Mouse (Mus musculus) liver (tissue): ENCODE measurements around the gene Sestd1.

Source experiments
- DNase-seq: peaks from one replicate; pipeline ENCODE4 v3.0.0-alpha.2; 2020; ENCODE audit warnings: mixed read lengths

Sestd1 gene

DNA sequence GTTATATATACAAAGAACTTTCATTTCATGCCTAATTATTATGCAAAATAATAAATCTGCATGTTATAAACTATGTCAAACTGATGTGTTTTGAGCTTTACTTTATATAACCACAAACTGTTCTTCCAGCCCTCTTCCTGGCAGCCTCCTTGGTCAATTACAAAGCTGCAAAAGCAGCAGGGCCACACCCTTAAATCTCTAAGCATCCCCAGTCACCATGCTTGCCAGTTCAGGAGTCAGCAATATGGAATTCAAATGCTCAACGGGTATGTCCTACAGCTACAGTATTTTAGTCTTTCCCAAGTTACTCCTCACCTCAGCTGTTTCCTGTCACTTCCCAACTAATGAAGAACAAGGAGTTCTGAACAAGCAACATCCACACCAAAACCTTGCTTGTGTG is 10.3 kb downstream of the Sestd1 start:
- DNase-seq, result no peak

DNA sequence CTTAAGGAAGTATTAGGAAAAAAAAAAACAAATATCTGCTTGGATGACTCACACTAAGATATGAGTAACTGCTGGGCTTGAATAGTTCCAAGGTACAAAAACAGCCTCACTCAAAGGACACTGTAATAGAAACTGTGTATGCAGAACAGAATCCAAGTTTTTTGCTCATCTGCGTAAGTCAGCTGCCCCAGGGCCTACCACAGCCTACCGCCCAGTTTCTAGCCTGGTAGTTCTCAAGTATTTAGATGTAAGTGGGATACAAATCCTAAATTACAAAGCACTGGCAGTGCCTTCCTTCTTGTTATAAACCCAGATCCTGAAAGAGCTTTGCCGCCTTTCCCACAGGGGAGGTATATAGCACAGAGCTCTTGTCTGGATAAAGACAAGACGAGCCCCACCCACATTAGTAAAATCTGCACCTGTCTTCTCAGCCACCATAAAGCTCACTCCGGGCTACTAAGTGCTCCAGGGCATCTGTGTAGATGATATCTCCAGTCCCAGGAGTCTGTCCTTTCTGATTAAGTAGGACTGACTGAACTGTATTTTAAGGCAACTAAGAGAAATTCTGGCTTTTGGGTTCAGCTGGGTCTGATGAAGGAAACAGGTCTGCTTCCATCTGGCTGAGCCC is 11.7 kb downstream of the Sestd1 start:
- DNase-seq, result no peak

DNA sequence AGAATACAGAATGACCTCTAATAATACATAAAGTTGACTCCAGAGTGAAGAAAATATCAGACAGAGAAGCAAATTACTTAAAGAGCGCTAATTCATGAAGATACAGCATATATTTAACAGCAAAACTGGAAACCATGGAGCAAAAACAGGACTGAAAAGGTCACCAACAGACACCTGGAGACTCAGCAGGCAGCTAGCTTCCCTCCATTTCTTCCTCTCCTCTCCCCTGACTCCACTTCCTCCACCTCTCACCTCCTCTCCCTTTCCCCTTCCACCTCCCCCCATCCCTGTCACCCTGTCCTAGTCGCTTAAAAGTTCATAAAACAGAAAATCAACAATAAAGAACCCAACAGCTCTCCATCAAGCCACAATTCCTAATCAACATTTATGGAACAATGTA is 13.5 kb downstream of the Sestd1 start:
- DNase-seq, result no peak

DNA sequence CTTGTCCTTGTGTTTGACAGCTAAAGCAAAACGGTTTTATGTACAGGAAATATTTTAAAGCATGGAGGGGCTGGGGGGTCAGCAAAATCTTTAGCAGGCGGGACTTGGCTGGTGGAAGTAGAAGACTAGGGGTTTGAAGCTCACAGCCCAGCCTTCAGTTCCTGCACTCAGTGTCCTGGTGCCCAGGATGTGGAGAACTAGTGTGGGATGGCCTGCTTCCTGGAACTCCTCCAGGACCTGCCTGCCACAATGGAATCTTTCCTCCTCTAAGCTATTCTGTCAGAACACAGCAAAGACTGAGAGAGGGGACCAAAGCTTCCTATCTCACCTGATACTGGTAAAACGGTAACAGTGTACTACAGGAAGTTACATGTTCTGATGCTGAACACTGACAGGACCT is 14.4 kb downstream of the Sestd1 start:
- DNase-seq, result no peak

DNA sequence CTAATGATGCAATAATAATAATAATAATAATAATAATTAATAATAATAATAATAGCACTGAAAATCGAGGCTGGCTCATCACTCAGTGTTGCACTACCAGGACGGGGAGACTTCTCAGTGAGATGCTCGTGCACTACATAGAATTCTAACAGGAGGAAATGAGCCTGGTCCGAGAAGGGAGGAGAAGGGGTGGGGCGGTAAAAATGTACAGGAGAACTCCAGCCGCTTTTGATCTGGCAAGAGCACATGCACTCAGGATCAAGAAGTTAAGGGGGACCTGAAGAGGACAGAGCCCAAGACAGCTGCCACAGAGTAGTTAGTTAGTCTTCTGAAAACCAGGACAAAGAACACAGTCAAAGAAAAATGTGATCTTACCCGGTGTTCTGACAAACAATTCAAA is 15.1 kb downstream of the Sestd1 start:
- no peak for DNase-seq

DNA sequence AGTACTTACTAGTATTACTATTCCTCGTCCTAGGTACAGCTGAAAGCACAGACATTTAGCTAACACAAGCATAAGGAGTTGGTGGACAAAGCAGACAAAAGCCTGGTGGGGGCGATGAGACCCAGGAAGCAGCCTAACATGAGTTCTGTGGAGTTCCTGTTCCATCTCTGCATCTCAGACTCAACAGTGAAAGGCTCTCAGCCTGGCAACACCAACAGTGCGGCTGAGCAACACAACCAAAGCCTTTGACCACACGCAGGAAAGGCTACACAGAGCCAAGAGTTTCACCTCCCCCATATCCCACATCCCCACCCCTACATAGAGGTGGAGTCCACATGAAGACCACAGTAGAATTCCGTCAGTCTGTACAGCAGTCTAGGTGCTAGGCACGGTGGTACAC is 15.8 kb downstream of the Sestd1 start:
- DNase-seq, result no peak

DNA sequence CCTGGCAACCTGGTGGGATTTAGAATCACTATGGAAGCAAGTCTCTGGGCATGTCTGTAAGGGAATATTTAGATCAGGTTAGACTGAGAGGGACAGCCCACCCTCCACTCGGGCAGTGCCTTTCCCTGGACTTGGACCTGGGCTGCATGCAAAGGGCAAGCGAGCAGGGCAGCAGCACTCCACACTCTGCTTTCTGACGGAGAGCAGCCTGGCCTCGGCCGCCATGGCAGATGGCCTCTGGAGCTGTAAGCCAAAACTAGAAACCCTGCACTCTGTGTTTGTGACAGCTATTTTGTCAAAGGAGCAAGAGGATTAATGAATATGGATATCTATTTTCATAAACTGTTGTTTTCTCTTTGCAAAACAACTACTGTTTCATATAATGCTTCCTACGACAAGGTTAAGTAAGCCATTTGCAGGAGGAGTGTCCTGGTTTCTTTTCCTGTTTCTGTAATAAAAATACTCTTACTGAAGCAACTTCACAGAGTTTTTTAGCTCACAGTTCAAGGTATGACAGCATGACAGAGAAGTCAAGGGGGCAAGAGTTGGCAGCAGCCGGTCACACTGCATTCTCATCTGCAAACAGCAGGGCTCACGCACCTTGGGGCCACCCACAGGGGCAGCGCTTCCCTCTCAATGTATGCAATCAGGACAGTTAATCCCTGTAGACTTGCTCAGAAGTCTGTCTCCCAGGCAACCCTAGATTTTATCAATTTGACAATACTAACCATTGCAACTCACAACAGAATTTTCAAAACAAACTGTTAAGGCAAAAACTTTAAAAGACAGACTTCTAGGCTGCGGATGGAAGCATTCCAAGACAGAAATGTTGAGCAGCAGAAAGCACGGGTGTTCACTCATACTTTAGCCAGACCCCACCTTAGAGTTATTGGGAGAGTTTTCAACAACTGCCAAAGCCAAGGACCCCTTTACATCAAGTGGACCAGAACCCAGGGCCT is 16.6 kb downstream of the Sestd1 start:
- DNase-seq, result no peak

DNA sequence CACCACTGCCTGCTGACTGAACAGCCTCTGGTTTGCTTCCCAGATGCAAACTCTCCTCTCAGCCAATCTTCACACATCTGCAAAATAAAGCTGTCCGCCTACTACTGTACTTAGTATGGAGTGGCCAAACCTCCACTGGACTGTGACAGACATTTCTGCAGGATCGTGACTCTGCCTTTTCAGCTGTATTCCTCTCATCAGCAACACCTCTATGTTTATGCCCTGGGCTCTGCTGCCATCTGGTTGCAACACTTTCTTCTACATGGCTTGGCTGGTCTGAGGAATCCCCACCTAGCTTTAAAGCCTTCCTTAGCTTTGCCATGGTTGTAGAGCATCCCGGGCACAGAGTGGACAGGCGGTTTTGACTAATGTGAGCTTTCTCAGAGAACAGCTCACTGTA is 20.3 kb downstream of the Sestd1 start:
- no peak for DNase-seq

DNA sequence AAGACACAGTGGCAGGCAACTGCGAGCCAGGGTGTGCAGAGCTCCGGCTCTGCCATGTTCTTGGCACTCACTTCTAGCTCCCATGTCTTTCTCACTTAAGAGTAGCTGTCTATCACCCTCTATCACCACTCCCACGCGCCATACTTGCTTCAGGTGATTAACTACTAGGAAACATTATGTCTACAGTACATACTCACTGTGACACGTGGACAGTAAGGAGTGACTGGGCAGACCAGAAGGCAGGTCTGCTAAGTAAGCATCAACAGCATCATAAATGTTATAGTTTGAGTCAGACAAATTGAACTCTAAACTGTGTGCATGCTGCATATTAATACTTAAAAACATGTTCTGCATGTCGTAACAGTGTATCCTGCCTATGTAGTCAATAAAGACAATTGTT is 27.2 kb downstream of the Sestd1 start:
- DNase-seq, result no peak

DNA sequence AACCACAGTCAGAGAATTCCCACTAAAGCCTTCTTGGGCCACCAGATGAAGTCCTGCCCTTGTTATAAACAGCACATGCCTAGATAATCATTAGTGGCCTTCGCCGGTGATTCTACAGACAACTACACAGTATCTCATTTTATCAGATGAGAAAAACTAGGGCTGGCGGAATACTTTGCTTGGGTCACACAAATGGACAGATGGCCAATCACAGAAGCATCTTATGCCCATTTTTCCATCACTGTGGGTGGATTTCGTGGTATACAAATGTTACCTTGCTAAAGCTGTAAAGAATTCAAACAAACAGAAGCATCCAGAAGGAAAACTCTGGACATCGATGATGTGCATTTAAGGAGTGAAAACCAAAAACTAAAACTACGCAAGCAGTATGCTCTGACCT is 28.7 kb downstream of the Sestd1 start:
- no peak for DNase-seq

DNA sequence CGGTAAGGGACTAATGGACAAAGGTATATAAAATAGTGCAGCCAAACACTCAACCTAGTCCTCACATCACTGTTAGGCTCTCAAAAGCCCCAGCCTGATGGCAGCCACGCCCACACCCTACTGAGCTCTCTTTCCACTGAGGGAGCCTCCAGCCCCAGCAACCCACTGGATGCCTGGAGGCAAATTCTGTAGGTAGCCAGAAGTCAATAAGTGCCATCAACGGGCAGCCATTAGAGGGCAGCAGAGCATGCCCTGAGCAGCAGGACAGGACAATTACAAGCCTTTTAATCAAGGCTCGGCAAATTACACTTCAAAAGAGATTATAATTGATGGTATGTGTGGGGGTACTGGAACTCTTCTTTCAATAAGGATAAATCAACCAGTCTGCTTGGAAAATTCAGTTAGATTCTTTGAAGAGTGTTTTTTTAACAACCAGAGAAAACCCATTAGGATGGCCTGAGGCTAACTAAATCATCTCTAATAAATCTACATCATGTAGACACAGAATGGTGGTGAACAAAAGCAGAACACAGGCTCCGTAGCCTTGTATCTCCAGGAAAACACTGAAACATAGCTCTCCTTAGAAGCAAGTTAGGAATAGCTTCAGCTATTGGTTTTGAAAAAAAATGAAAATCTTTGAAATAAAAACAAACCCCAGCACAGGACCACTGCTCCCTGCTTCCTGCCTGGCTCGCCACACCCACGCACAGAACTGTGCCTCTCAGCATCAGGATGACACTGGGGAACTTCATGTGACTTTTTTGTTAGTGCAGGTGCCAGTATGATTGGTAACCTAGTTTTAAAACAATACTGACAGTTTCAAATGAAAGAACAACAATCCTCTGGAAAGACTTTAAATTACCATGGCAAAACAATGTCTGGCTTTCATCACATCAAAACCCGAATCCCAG is 30.4 kb downstream of the Sestd1 start:
- DNase-seq, result peak; percentile 33

DNA sequence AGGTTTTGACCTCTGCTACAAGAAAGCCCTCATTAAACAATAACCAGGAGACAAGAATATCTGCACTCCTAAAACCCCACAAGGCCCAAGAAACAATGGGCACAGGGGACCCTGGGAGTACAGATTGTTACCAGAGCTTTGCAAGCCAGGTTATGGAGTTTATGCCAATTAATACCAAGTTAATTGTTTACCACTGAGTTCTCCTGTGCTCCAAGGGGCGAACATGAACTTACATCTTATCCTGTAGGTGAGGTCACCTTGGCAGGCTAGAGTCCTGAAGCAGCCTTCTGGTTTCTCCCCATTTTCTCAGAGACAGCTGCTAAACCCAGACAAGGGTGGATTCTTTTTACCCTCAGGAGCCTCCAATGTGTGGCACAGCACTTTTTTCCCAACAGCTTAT is 32.0 kb downstream of the Sestd1 start:
- DNase-seq, result no peak

DNA sequence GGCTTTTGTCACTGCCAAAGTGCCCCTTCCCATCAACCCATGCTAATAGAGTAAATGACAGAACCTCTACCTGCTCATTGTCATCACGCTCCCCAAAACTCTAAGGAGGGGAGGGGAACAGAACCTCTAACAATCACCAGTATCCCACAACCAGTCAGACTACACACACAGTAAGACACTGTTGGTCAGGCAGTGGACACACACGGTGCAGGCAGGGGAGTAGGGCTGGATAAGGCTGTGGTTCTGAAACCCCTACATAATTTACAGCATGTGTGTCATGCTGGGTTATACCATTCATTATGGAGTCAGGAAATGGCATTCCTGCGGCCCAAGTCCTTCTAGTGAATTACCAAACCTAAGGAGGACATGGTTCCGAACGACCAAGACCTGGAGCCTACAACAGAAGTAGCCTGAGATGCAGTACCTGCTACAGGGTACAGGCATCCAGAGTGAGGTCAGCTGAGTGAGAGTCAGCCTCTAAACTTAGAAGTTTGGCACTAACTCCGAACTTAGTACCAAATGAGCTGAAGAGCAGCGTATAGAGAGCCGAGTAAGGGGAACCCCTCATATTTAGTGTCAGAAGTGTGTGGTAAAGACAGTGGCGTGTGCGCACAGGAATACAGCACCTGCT is 33.1 kb downstream of the Sestd1 start:
- no peak for DNase-seq

DNA sequence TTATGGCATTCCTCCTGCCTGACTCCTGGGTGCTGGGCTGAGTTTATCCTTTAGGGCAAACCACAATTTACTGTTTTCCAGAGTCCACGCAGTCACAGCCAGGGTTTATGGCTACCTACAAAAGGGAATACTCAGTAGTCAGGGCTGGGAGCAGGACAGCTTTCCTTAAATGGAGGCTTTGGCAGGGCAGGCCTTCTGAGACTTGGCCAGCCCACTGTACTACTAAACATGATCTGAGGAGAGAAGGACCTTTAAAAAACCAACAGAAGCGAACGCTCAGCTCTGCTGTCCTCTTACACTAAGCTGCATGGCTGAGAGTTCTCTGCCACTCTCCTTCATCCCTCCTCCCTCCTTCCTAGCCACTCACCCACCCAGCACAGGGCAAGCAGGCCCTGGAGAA is 34.6 kb downstream of the Sestd1 start:
- no peak for DNase-seq

DNA sequence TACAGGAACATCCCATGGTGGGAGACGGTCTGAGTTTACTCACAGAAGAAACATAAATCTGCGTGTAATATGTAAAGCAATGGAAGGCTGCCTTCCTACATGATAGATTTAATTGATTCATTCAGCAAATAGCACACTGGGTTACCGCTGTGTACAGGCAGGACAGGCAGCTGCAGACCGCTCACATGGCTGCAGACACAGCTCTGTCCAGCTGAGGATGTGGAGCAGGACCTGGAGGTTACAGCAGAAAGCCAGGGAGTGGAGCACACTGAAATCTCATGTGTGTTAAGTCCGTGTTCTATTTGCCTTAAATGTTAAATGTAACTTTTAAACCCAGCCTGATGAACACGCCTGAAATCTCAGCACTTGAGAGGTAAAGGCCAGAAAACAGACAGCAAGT is 38.1 kb downstream of the Sestd1 start:
- no peak for DNase-seq

DNA sequence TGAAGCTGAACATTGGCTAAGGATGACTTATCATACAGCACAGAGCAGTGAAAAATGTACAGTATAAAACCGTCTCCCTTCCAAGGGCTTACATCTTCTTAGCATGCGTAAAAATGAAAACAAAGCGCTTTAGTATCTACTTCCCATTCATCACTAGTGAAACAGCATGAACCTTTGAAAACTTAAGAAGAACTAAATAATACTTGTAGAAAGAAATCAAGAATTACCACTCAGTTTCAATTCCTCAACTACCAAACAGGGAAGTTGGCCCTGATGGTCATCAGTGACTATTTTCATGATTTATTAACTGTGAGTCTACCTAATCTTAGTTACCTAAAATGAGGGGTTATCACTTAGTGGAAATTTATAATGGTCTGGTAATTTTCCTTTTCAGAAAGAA is 41.8 kb downstream of the Sestd1 start:
- DNase-seq, result no peak

DNA sequence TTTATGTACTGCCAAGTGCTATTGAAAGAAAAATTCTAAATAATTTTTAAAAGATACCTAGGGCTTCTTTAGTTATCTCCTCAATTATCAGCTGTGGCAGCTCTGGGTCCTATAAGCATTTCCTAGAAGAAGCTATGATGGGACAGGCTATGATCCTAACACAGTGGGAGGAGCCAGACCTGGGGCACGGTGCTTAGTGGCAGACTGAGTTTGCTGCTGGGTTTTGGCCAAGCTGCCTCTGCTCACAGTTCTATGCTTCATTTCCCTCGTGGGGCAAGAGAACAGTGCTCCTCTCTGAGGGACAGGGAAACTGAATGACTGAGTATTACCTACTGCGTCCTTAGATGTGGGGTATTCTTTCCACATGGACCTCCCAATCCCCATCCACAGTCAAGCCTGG is 42.3 kb downstream of the Sestd1 start:
- DNase-seq, result no peak

DNA sequence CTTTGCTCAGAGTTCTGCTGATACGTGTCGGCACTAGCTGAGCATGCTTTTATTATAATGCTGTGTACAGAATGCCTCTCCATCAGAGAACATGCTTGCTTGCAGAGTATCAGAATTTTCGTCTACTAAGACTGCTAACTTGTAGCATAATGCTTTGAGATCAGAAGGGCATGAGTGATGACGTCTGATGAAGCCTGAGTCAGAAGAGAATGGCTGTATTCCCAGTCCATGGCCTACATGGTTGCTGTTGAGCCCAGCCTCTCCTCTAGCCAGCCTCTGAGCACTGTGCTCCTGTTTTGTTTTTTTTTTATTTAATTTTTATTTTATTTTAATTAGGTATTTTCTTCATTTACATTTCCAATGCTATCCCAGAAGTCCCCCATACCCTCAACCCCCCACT is 43.5 kb downstream of the Sestd1 start:
- DNase-seq, result no peak

DNA sequence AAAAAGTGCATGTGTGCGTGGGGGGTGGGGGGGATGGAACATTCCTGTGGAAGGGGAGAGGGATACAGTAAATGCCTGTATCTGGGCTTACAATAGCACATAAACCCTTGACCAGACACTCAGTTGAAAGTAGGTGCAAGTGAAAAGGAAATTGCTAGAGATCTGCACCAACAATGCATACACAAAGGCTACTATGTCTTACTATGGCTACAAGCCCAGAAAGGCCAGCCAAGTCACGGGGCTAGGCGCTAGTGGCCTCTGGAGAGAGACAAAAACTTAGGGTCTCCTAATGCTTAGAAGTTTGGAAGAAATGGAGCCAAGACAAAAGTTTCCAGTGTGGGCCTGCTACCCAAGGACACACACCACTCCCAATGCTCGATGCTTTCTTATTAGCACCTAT is 44.5 kb downstream of the Sestd1 start:
- DNase-seq, result no peak

DNA sequence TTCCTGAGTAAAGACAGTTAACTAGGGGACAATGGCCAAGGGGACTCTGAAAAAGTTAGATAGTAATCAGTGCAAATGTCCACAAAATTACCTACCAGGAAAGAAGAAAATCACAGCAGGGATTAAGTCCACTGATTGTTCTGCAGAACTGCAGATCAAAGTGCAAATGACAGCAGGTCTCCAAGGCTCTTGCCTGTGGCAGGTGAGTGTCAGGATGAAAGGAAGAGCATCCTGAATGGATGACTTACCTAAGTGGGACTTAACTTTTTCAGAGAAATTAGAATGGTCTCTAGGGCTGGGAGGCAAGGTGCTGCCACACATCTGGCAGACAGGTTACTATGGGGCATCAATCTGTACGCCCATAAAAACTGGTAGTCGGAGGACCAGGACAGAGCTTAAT is 47.8 kb downstream of the Sestd1 start:
- DNase-seq, result no peak

DNA sequence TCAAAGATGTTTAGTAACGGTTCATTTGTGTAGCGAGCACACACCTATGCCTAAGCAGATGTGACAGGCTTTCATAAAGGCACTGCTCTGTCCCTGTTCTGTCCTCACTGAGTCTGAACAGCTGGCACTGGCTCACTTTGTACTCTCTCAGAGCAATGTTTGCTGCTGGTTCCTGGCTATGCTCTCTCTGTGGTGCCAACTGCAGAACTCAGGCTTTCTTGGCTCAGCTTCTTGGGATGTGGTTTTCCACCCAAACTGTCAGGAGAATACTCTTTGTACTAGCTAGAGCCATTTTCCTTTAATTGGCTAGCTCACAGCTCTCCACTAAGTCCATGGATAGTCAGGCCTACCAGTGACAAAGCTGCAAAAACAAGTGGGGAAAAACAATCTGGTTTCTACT is 59.4 kb downstream of the Sestd1 start:
- DNase-seq, result no peak

DNA sequence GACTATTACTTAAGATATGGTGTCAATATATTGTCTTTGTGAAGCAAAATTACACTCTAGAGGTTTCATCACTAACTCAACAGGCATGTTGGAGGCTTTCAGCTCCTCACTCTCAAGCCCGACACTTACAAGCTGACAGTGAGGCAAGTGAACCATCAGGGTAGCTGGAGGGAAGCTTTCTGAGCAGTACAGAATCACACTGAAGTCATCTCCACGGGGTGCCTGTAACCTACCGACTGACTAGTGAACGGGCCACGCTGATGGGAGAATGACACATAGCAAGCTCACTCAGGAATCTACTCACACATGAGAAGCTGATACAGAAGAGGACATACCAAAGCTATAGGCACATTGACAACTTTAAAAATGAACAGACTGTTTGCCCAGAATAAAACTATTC is 67.5 kb downstream of the Sestd1 start:
- no peak for DNase-seq

DNA sequence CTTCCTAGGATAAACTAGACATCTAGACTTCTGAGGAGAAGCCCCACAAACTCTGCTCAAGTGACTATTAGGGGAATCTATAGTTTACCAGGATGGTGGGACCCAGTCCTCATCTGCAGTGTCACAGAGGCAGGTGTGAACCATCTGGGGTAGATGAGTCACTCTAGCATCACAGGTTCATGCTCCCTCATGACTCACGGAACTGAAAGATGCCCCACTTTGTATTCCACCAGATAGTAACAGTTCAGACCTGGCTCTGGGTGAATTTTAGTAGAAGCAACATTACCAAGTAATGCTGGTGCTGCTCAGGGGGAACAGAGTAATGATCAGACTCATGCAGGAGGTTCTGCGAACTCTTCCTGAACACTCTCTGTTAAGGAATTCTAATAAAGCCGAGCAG is 73.4 kb downstream of the Sestd1 start:
- no peak for DNase-seq
